Mouse (Mus musculus): ENCODE data around the gene Grem1. TPM values are rescaled to one million over a fixed set of nuclear protein-coding genes. Genes with fewer than 3 reads are reported as not detected.

Gene Grem1
- polyA plus RNA-seq, 1 experiment from 2014 or later: 0.07 TPM

DNA sequence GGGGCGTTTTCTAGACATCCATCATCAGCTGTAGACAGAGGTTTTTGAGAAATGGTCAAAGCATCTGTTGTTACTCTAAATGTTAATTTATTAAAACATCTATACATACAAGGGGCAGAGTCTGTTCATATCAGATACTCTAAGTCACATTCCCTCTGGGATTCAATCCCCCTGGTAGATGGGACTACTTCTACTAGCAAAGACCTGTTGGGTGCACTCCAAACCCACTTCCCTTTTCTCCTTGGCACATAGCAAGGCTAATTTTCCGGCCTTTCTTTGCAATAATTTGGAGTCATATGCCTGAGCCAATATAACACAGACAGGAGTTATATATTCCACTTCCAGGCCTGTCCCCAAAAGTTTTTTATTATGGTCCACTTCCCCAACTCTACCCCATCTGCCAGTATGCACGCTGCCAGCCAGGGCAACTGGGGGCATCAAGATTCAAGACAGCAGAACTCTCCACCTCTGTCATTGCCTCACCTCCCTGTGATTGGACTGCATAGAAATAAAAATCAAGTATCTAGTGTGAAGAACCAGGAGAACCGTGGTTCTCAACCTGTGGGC is 30.5 kb upstream of the Grem1 start:
- Histone ChIP-seq H3K4me3 (ENCODE audit: low read length) (no peak overlapping the region), H3K9me3 (replicated peaks; ENCODE audit: control insufficient read depth, low read length) (no peaks in the 10 kb centered on the region), H3K36me3 (ENCODE audit: control insufficient read depth, insufficient read depth) (no peaks in the 10 kb centered on the region), H3K4me1 (ENCODE audit: control insufficient read depth, insufficient read depth, low read length) (no peaks in the 10 kb centered on the region), H3K9ac (ENCODE audit: low read length) (no peak overlapping the region), H3K27ac (ENCODE audit: low read length) (no peak overlapping the region), H3K27me3 (ENCODE audit: control insufficient read depth, insufficient read depth, low read length) (no peaks in the 10 kb centered on the region), H3K4me2 (ENCODE audit: low read depth, low read length) (no peak overlapping the region)
- 86% methylated on average over 4 of the region's 4 CpGs for WGBS
- ATAC-seq (replicated peaks; ENCODE audit: extremely low read depth, insufficient read depth, low FRiP score): no peak

DNA sequence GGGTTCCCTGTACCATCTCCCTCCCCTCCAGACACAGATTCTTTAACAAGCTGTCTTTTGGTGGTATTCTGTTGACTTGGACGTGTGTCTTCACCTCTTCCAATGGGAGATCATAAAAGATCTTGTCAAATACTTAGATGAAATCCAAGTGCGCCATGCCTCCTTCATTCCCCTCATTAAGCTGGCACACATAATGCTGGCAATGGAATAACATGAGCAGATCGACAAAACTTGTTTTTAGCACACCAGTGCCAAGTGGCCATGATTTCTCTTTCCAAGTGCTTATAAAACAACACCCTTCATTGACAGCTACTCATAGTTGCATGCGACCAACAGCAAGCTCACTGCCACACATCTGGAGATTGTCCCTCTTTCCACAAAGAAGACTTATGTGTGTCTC is 29.4 kb upstream of the Grem1 start:
- Histone ChIP-seq H3K36me3 (ENCODE audit: control insufficient read depth, insufficient read depth) (no peaks in the 10 kb centered on the region), H3K4me2 (ENCODE audit: low read depth, low read length) (no peak overlapping the region), H3K9me3 (replicated peaks; ENCODE audit: control insufficient read depth, low read length) (no peaks in the 10 kb centered on the region), H3K27ac (ENCODE audit: low read length) (no peak overlapping the region), H3K4me1 (ENCODE audit: control insufficient read depth, insufficient read depth, low read length) (no peaks in the 10 kb centered on the region), H3K9ac (ENCODE audit: low read length) (no peak overlapping the region), H3K27me3 (ENCODE audit: control insufficient read depth, insufficient read depth, low read length) (no peaks in the 10 kb centered on the region), H3K4me3 (ENCODE audit: low read length) (no peak overlapping the region)
- no peak for ATAC-seq (replicated peaks; ENCODE audit: extremely low read depth, insufficient read depth, low FRiP score)
- 80% methylated on average over 4 of the region's 4 CpGs for WGBS

DNA sequence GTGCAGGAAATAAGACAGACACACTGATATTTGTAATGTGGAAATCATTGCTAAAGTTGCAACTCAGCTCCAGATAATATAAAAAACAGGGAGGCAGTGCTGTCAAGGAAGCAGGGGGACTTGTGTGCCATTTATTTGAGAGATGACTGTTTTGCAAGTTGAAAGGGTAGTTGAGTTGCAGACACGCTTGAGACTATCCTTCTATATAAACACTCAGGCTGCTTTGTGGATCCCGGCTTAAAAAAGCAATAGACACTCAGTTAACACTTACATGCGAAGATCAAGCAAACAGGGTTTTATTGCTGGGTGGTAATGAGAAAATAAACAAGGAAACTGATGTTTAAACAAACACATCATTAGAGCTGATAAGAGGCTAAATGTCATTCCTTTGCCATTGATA is 26.4 kb upstream of the Grem1 start:
- H3K9ac ChIP-seq (ENCODE audit: low read length): no peak overlapping the region
- no peak for ATAC-seq (replicated peaks; ENCODE audit: extremely low read depth, insufficient read depth, low FRiP score)
- whole genome bisulfite sequencing: 34% methylated on average over 3 of the region's 3 CpGs
- H3K4me2 ChIP-seq (ENCODE audit: low read depth, low read length): no peak overlapping the region
- no peak overlapping the region for H3K4me3 ChIP-seq (ENCODE audit: low read length)
- no peaks in the 10 kb centered on the region for H3K36me3 ChIP-seq (ENCODE audit: control insufficient read depth, insufficient read depth)
- H3K27ac ChIP-seq (ENCODE audit: low read length): no peak overlapping the region
- H3K4me1 ChIP-seq (ENCODE audit: control insufficient read depth, insufficient read depth, low read length): no peaks in the 10 kb centered on the region
- no peaks in the 10 kb centered on the region for H3K27me3 ChIP-seq (ENCODE audit: control insufficient read depth, insufficient read depth, low read length)
- H3K9me3 ChIP-seq (replicated peaks; ENCODE audit: control insufficient read depth, low read length): no peaks in the 10 kb centered on the region

DNA sequence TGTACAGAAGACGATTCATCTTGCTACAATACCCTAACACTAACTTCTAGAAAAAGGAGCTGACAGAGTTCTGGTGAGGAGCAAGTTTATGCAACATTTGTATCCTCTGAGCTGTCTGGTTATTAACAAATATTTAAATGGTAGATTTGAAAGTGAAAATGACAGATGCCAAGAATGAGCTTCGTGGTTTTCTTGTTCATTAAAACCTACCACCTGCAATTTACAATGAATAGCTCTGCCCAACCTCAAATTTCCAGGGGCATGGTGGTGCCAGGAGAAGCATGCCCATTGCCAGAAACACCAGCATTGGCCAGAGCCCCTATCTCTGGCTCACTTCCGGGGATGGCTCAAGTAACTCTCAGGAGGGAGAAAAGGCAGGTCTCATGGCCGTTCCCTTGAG is 23.1 kb upstream of the Grem1 start:
- Histone ChIP-seq H3K4me1 (ENCODE audit: control insufficient read depth, insufficient read depth, low read length) (no peaks in the 10 kb centered on the region), H3K9ac (ENCODE audit: low read length) (no peak overlapping the region), H3K9me3 (replicated peaks; ENCODE audit: control insufficient read depth, low read length) (no peaks in the 10 kb centered on the region), H3K36me3 (ENCODE audit: control insufficient read depth, insufficient read depth) (no peaks in the 10 kb centered on the region), H3K27me3 (ENCODE audit: control insufficient read depth, insufficient read depth, low read length) (no peaks in the 10 kb centered on the region), H3K4me2 (ENCODE audit: low read depth, low read length) (no peak overlapping the region), H3K4me3 (ENCODE audit: low read length) (no peak overlapping the region), H3K27ac (ENCODE audit: low read length) (no peak overlapping the region)
- 57% methylated on average over 4 of the region's 4 CpGs for WGBS
- no peak for ATAC-seq (replicated peaks; ENCODE audit: extremely low read depth, insufficient read depth, low FRiP score)

GRCm38 (mm10) chr2:113781107-113781506 is 22.7 kb upstream of the Grem1 start:
- 73% methylated on average over 5 of the region's 5 CpGs for WGBS
- Histone ChIP-seq H3K27me3 (ENCODE audit: control insufficient read depth, insufficient read depth, low read length) (no peaks in the 10 kb centered on the region), H3K4me1 (ENCODE audit: control insufficient read depth, insufficient read depth, low read length) (no peaks in the 10 kb centered on the region), H3K36me3 (ENCODE audit: control insufficient read depth, insufficient read depth) (no peaks in the 10 kb centered on the region), H3K4me2 (ENCODE audit: low read depth, low read length) (no peak overlapping the region), H3K9me3 (replicated peaks; ENCODE audit: control insufficient read depth, low read length) (no peaks in the 10 kb centered on the region), H3K27ac (ENCODE audit: low read length) (no peak overlapping the region), H3K4me3 (ENCODE audit: low read length) (no peak overlapping the region), H3K9ac (ENCODE audit: low read length) (no peak overlapping the region)
- ATAC-seq (replicated peaks; ENCODE audit: extremely low read depth, insufficient read depth, low FRiP score): no peak

- H3K4me1 ChIP-seq (ENCODE audit: control insufficient read depth, insufficient read depth, low read length): no peaks in the 10 kb centered on the region
- H3K27ac ChIP-seq (ENCODE audit: low read length): no peak overlapping the region
- H3K4me2 ChIP-seq (ENCODE audit: low read depth, low read length): no peak overlapping the region
- no peaks in the 10 kb centered on the region for H3K9me3 ChIP-seq (replicated peaks; ENCODE audit: control insufficient read depth, low read length)
- ATAC-seq (replicated peaks; ENCODE audit: extremely low read depth, insufficient read depth, low FRiP score): no peak
- no peak overlapping the region for H3K9ac ChIP-seq (ENCODE audit: low read length)
- WGBS: 70% methylated on average over 3 of the region's 3 CpGs
- H3K36me3 ChIP-seq (ENCODE audit: control insufficient read depth, insufficient read depth): no peaks in the 10 kb centered on the region
- H3K27me3 ChIP-seq (ENCODE audit: control insufficient read depth, insufficient read depth, low read length): no peaks in the 10 kb centered on the region
- no peak overlapping the region for H3K4me3 ChIP-seq (ENCODE audit: low read length)
Measured at GRCm38 (mm10) chr2:113779336-113779735, 20.9 kb upstream of the Grem1 start.

DNA sequence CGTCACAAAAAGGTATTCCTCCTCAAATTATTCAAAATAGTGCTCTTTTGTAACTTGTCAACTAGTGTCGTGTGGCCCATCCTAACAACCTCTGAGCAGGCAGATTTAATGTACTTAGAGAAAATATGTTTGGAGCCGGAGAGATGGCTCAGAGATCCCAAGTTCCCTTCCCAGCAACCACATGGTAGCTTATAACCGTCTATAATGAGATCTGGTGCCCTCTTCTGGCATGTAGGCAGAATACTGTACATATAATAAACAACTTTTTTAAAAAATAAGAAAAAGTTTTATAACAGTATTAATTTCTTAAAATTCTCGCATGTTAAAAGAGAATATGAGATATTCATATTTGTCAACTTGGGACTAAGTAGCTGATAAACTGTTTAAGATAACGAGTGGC is 19.6 kb upstream of the Grem1 start:
- Histone ChIP-seq H3K27ac (ENCODE audit: low read length) (no peak overlapping the region), H3K9me3 (replicated peaks; ENCODE audit: control insufficient read depth, low read length) (no peaks in the 10 kb centered on the region), H3K4me3 (ENCODE audit: low read length) (no peak overlapping the region), H3K4me2 (ENCODE audit: low read depth, low read length) (no peak overlapping the region), H3K27me3 (ENCODE audit: control insufficient read depth, insufficient read depth, low read length) (no peaks in the 10 kb centered on the region), H3K4me1 (ENCODE audit: control insufficient read depth, insufficient read depth, low read length) (no peaks in the 10 kb centered on the region), H3K9ac (ENCODE audit: low read length) (no peak overlapping the region), H3K36me3 (ENCODE audit: control insufficient read depth, insufficient read depth) (no peaks in the 10 kb centered on the region)
- 67% methylated on average over 6 of the region's 6 CpGs for WGBS
- no peak for ATAC-seq (replicated peaks; ENCODE audit: extremely low read depth, insufficient read depth, low FRiP score)

DNA sequence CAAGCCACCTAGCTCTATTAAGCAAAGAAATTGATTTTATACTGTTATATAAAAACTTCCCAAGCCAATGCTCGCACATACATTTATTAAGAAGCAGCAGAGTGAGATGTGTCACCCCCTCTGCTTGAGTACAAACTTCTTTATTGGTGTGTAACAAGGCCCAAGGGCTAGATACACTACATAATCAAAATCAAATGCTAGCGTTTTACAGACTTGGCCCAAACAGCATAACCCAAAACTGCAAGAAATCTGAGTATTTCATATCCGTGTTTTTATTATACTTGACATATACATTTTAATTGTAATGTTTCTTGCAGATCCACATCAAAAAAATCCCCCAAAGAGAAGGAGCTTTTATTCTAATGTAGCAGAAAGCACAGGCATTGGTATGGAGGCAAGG is 17.9 kb upstream of the Grem1 start:
- no peaks in the 10 kb centered on the region for H3K4me1 ChIP-seq (ENCODE audit: control insufficient read depth, insufficient read depth, low read length)
- 72% methylated on average over 3 of the region's 3 CpGs for WGBS
- no peaks in the 10 kb centered on the region for H3K36me3 ChIP-seq (ENCODE audit: control insufficient read depth, insufficient read depth)
- no peaks in the 10 kb centered on the region for H3K27me3 ChIP-seq (ENCODE audit: control insufficient read depth, insufficient read depth, low read length)
- no peak overlapping the region for H3K27ac ChIP-seq (ENCODE audit: low read length)
- H3K4me3 ChIP-seq (ENCODE audit: low read length): no peak overlapping the region
- no peak overlapping the region for H3K4me2 ChIP-seq (ENCODE audit: low read depth, low read length)
- no peaks in the 10 kb centered on the region for H3K9me3 ChIP-seq (replicated peaks; ENCODE audit: control insufficient read depth, low read length)
- no peak for ATAC-seq (replicated peaks; ENCODE audit: extremely low read depth, insufficient read depth, low FRiP score)
- H3K9ac ChIP-seq (ENCODE audit: low read length): no peak overlapping the region

DNA sequence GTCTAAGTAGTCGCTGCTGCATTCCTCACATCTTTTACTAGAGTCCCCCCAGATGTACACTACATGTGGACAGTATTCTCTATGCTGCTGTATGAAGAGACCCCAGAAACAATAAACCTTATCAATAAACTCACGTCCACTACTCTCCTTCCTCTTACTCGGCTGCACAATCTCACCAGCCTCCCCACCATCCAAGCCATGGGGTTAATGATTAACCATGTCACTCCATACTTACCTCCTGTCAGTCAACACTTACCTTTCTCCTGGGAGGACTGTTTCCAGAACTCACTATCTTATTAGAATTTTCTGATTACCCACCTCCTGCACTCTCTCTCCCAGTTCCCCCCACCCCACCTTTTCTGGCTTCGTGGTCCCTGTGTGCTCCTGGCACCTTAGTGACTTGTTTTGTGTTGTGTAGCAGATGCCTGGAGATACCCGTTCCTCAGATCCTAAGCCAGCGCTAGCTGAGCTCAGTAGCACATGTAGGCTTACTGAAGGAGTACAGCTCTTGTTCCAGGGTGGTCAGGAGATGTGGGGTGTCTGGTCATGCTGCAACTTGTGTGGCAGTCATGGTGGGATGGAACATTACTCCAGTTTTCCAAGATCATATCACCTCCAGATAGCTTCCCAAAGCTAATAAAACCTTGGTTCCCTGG is 15.8 kb upstream of the Grem1 start:
- WGBS: 56% methylated on average over 6 of the region's 6 CpGs
- Histone ChIP-seq H3K27me3 (ENCODE audit: control insufficient read depth, insufficient read depth, low read length) (no peaks in the 10 kb centered on the region), H3K4me1 (ENCODE audit: control insufficient read depth, insufficient read depth, low read length) (no peaks in the 10 kb centered on the region), H3K9ac (ENCODE audit: low read length) (no peak overlapping the region), H3K9me3 (replicated peaks; ENCODE audit: control insufficient read depth, low read length) (no peaks in the 10 kb centered on the region), H3K27ac (ENCODE audit: low read length) (no peak overlapping the region), H3K36me3 (ENCODE audit: control insufficient read depth, insufficient read depth) (no peaks in the 10 kb centered on the region), H3K4me2 (ENCODE audit: low read depth, low read length) (no peak overlapping the region), H3K4me3 (ENCODE audit: low read length) (no peak overlapping the region)
- ATAC-seq (replicated peaks; ENCODE audit: extremely low read depth, insufficient read depth, low FRiP score): no peak

All from heart, embryonic 16.5 days (tissue).